Mouse (Mus musculus) adrenal gland (tissue): ENCODE results near the gene Igfbp4.

ENCODE experiments used
- intact Hi-C: fragments of 180-260 bp; cut with DNase I; formaldehyde crosslinking; loops from one replicate; pipeline ENCODE4 v1.15.1; 2025

The Igfbp4 gene

GRCm38 (mm10) chr11:99077869-99078268 lies 36.8 kb downstream of the Igfbp4 start:
- intact Hi-C loops: no loop called here

- intact Hi-C loops: no loop called here
Measured at GRCm38 (mm10) chr11:99080902-99081543, 40.0 kb downstream of the Igfbp4 start.

DNA sequence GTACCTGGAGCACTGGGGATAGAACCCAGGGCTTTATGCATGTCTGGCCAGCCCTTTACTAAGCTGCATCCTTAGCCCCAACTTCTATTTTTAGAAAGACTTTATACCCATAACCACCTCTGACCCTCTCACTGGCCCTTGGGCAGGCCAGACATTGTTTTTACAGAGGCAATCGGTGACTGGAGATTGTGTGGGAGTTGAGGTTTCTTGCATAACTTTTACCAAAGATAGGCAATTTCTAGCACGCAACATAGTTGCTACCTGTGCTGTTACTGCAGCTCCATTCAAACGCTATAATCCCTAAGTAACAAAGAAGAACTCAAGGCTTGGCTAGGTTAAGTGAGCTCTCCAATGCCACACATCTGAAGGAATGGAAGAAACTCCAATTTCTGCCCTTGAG lies 40.5 kb downstream of the Igfbp4 start:
- intact Hi-C loops: no loop called here

DNA sequence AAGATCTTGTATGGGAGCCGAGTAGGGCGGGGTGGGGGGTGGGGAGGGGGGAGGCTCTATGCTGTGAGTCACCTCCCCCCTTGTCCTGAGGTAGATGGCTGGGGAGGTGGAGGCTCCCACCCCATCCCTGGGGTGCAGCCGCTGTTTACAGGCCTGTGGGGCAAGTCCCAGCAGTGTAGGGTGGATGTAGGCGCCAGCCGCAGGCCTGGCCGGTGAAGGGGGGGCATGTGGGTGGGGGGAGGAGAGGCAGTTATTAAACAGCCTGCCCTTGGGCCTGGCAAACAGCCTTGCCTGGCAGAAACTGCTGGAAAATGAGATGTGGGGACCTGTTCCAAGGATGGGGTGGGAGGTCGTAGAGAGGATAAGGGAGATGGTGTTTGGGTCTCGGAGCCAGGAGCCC lies 41.1 kb downstream of the Igfbp4 start:
- intact Hi-C loops: no loop called here

DNA sequence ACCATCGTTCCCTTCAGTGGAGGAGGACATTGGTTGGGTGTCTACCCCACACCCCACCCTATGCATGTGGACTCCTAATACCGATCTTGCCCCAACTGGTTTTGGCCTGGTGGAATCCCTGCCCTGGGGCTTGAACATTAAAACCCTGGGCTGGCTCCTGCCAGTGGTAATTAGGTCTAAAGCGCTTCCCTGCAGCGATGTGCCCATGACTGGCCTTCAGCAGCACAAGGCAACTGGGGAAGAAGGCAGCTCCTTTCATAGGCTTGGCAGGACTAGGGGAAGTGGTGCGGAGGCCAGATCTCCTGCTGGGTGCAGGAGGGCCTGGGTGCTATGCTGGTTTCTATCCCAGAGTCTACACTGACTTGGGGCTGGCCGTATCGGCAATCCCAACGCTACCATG lies 42.5 kb downstream of the Igfbp4 start:
- intact Hi-C loops: no loop called here

GRCm38 (mm10) chr11:99084366-99084765 lies 43.3 kb downstream of the Igfbp4 start:
- intact Hi-C loops: no loop called here

GRCm38 (mm10) chr11:99088486-99088885 lies 47.4 kb downstream of the Igfbp4 start:
- intact Hi-C loops: no loop called here

DNA sequence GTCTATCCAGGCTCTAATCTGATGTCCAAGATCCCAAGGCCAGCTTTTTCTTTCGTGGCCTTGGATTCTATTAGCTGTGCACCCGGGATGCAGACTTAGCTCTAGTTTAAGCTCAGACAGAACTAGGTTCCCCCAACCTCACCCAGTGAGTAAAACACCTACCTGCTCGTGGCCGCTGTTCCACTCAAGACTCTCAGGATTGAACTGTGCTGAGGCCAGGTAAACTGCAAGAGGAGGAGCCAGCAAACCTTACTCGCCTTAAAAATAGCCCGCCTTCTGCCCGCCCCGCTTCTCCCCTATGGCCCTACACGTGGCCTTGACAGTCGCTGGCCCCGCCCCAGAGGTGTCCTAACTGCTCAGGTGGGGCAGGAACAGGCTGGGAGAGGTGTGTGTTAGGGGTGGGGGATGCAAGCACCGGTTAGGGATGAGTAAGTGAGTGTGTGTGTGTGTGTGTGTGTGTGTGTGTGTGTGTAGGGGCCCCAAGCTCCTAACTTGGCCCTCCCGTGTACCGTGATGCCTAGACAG lies 48.1 kb downstream of the Igfbp4 start, which contains the start of gene Tns4:
Gene Tns4 (minus strand): TSS at position 230 of the 525 bp plus-strand sequence.
- intact Hi-C loops: no loop called here

GRCm38 (mm10) chr11:99090391-99090790 lies 49.3 kb downstream of the Igfbp4 start:
- intact Hi-C loops: no loop called here

- intact Hi-C loops: no loop called here
Measured at GRCm38 (mm10) chr11:99091666-99092065, 50.6 kb downstream of the Igfbp4 start.

GRCm38 (mm10) chr11:99093740-99094139 lies 52.7 kb downstream of the Igfbp4 start:
- intact Hi-C loops: no loop called here

DNA sequence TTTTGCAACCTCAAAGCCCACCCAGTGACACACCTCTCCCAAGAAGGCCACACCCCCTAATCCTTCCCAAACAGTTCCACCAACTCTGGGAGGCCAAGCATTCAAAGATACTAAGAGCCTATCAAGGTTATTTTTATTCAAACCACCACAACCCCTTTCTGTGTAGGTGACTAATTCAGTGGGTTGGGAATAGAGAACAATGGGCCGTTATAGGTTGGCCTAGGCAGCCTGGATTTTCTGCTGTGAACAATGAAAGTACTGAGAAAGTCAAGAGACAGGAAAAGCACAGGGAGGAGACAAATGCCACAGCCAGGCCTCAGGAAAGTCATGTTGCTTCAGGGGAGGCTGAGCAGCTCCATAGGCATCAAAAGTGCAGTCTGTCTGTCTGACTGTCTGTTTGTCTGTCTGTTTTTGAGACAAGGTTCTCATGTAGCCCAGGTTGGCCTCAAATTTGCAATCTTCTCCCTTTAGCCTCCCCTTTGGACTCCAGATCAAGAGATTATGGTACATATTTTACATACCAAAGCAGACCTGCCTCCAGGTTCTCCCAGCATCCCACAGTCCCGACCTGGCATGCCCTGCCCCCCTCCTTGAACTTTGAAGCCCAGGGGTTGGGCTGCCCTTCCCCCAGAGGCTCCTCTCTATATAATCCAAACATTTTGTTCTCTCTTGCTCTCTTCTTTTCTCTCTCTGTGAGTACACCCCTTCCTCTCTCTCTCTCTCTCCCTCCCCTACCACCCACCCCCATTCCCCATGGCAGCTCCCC lies 54.0 kb downstream of the Igfbp4 start:
- intact Hi-C loops: no loop called here

- intact Hi-C loops: no loop called here
Measured at GRCm38 (mm10) chr11:99095759-99096158, 54.7 kb downstream of the Igfbp4 start.

DNA sequence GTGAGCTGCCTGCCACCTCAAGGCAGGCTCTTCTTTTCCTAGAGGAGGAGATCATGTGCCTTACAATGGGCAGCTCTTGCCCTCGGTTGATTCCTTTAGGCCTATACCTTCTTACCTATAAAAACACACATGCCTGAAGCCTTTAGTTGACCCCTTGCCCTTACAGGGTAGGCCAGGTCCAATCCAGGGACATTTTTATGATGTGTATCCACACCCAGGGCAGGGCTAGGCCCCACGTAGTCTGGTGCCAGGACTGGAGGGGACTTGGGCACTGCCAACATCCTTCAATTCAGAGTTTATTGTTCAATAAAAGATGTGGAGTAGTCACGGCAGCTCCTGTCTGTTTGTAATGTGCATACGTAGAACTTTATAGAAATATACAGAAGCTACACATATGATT lies 55.4 kb downstream of the Igfbp4 start:
- intact Hi-C loops: no loop called here

DNA sequence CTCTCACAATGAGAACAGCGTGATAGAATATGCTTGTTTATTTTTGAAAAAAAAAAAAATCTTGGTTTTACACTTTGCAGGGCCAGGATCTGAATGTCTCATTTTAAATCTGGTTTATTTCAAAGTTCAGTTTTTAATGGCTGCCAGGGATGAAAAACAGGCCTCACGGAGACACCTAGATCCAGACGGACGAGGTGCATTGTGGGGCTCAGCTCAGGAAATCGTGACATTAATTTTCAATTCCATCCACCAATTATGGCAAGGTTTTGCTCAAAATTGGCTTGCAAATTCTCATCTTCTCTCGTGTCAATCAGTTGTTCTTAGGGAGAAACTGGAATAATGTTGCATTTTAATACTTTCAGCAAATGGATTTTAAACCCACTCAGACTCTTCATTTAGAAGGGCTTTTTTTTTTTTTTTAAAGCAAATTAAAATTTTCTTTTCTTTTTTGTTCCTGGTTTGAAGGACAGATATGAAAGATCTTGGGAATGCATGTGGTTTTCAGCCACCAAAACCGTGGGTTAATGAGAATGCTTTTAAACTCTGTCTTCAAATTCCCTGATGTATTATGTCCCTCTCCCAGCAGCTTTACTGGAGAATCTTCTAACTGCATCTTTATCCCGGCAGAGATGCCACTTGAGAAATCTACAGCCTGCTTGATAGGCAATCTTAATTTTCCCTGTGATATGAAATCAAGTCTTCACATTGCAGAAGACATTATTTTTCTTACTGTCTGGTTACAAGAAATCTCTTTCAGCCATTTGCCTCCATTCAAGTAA lies 56.1 kb downstream of the Igfbp4 start:
- intact Hi-C loops: no loop called here

- intact Hi-C loops: no loop called here
Measured at GRCm38 (mm10) chr11:99098924-99099323, 57.9 kb downstream of the Igfbp4 start.

DNA sequence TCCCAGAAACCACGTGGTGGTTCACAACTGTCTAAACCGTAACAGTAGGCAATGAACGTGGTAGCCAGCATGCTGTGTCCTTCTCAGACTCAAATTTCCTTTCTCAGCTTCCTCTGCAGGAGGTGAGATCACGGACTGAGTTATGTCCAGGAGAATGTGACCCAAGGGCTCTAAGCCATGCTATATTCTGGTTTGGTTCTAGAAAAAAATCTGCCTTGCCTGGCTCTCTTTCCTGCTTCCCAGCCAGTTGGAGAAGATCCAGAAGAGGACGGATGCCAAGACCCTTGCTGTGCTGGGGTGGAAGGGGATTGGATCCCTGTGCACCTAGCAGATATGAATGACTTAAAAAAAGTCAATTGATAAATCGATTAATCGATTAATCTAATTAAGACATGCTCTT lies 58.5 kb downstream of the Igfbp4 start:
- intact Hi-C loops: no loop called here

- intact Hi-C loops: no loop called here
Measured at GRCm38 (mm10) chr11:99100215-99100614, 59.2 kb downstream of the Igfbp4 start.

- intact Hi-C loops: no loop called here
Measured at GRCm38 (mm10) chr11:99101693-99102092, 60.6 kb downstream of the Igfbp4 start.

DNA sequence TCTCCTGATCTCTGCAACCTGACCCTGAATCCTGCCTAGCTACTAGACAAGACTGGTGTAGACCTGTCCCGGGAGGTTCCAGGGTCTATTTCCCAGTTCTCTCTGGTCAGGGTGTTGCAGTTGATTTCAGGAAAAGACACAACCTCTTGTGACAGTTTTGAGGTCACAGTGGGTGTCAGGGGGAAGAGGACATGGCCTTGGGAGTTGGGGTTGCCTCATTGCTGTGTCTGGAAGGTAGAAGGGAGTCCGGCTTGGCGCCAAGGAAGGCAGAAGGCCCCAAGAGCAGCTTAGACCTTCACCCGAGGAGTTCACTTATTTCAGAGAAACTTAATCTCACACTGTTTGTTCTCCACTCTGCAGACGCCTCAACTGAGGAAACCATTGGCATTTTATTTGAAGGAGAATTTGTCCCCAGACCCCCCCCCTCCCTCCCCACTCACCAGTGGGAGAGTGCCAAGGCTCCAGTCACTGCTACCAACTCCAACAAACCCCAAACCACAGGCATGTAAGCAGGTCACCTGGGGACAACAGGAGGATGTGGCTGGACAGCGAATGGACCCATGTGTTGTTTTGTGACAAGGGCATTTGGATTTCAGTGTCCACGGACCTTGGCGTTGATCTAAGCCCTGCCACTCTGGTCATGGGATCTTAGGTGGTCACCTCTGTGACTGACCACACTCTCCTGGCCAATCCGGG lies 61.7 kb downstream of the Igfbp4 start:
- intact Hi-C loops: no loop called here
